Mouse (Mus musculus) stomach, embryonic 14.5 days (tissue): Measurements from ENCODE around the gene Oxtr. TPM values are rescaled to one million over a fixed set of nuclear protein-coding genes. Genes with fewer than 3 reads are reported as not detected.

ENCODE experiments used
- ATAC-seq: fragments of 200-750 bp; cut with Nextera tagmentation; 2 replicates; pipeline ENCODE4 v1.8.0; 2017; ENCODE audit warnings: low read depth, moderate TSS enrichment; ENCODE audit not compliant: insufficient number of reproducible peaks, insufficient read depth, low FRiP score
- H3K27ac ChIP-seq: fragments of 300-500 bp; sonication (generic); 2 replicates; pipeline ENCODE4 v1.5.1; 2014; ENCODE audit warnings: mild to moderate bottlenecking, low read length, moderate library complexity, mixed read lengths
- H3K27me3 ChIP-seq: fragments of 300-500 bp; sonication (generic); 2 replicates; pipeline ENCODE4 v1.6.1; 2014; ENCODE audit warnings: low read length, control low read depth, mixed read lengths; ENCODE audit not compliant: control insufficient read depth, insufficient read depth
- H3K36me3 ChIP-seq: fragments of 300-500 bp; sonication (generic); 2 replicates; pipeline ENCODE4 v1.6.1; 2014; ENCODE audit warnings: mild to moderate bottlenecking, control low read depth, low read length, moderate library complexity, mixed read lengths; ENCODE audit not compliant: control insufficient read depth, insufficient read depth
- H3K4me1 ChIP-seq: fragments of 300-500 bp; sonication (generic); 2 replicates; pipeline ENCODE4 v1.6.1; 2014; ENCODE audit warnings: low read length, control low read depth, mixed read lengths; ENCODE audit not compliant: control insufficient read depth, insufficient read depth
- H3K4me2 ChIP-seq: fragments of 300-500 bp; sonication (generic); replicated peaks from 2 replicates; pipeline ENCODE4 v1.6.1; 2014; ENCODE audit warnings: low read depth, low read length, control low read depth
- H3K4me3 ChIP-seq: fragments of 300-500 bp; sonication (generic); 2 replicates; pipeline ENCODE4 v1.5.1; 2014; ENCODE audit warnings: low read depth, low read length, control low read depth
- H3K9ac ChIP-seq: fragments of 300-500 bp; sonication (generic); replicated peaks from 2 replicates; pipeline ENCODE4 v1.6.1; 2014; ENCODE audit warnings: low read depth, mild to moderate bottlenecking, control low read depth, low read length, moderate library complexity, mixed read lengths
- H3K9me3 ChIP-seq: fragments of 300-500 bp; sonication (generic); 2 replicates; pipeline ENCODE4 v1.6.1; 2016; ENCODE audit warnings: low read depth, low read length, control low read depth; ENCODE audit not compliant: control insufficient read depth
- WGBS: fragments of 180-500 bp; shearing (Covaris S2); extraction: QIAGEN DNeasy Blood & Tissue Kit; methylation state at CpG from one replicate; pipeline ENCODE4 v1.1.7; 2014; 5-methylcytosine and 5-hydroxymethylcytosine counted together
- polyA plus RNA-seq: library from polyadenylated mRNA; unstranded; fragments of >200 nt; fragmentation: Nextera tagmentation; extraction: Ambion mirVana; gene quantifications from 2 replicates; pipeline ENCODE4 v1.2.1, GENCODE M21; 2014

Gene Oxtr
- polyA plus RNA-seq, 1 experiment from 2014 or later, result 0.10 TPM

- Histone ChIP-seq H3K27ac (no peak overlapping the region), H3K9me3 (no peaks in the 10 kb centered on the region)
- ATAC-seq, result no peak
These were observed 65.8 kb downstream of the Oxtr start for GRCm38 (mm10) chr6:112423746-112424501.

More at GRCm38 (mm10) chr6:112423746-112424501, 65.8 kb downstream of the Oxtr start:
- Histone ChIP-seq H3K27me3 (no peaks in the 10 kb centered on the region), H3K4me2 (no peak overlapping the region), H3K9ac (no peak overlapping the region), H3K4me1 (no peaks in the 10 kb centered on the region), H3K4me3 (no peak overlapping the region), H3K36me3 (no peaks in the 10 kb centered on the region)
- WGBS, result 67% methylated on average over 8 of the region's 8 CpGs

Other genes with a start within 250 kb of the Oxtr start
- 6.9 and 10.8 TPM in 2 replicates for gene Lmcd1, start 216.2 kb downstream of the Oxtr start, polyA plus RNA-seq
- 4.5 and 4.7 TPM in 2 replicates for gene Ssu2, start 101.9 kb downstream of the Oxtr start, polyA plus RNA-seq
- gene Cav3, start 30.4 kb downstream of the Oxtr start, polyA plus RNA-seq, result 0.45 TPM in 1 of 2 replicates, not detected in the other
- 40.2 and 45.3 TPM in 2 replicates for gene Rad18, start 206.7 kb upstream of the Oxtr start, polyA plus RNA-seq